Mouse (Mus musculus) limb, embryonic 13.5 days (tissue): ENCODE data around the gene Stox2. TPM values are rescaled to one million over a fixed set of nuclear protein-coding genes. Genes with fewer than 3 reads are reported as not detected.
A peak's percentile ranks its signal among the peaks of the same experiment; 100 is the strongest.

Source experiments
- ATAC-seq: fragments of 200-750 bp; cut with Nextera tagmentation; 2 replicates; pipeline ENCODE4 v1.8.0; 2017; ENCODE audit warnings: low read depth, moderate number of reproducible peaks, moderate TSS enrichment; ENCODE audit not compliant: low FRiP score
- H3K27ac ChIP-seq: fragments of 300-500 bp; sonication (generic); 2 replicates; pipeline ENCODE4 v1.5.1; 2015; ENCODE audit warnings: inconsistent platforms, mild to moderate bottlenecking, moderate library complexity
- H3K27me3 ChIP-seq: fragments of 300-500 bp; sonication (generic); 2 replicates; pipeline ENCODE4 v1.6.1; 2015; ENCODE audit warnings: mild to moderate bottlenecking, inconsistent platforms
- H3K36me3 ChIP-seq: fragments of 300-500 bp; sonication (generic); 2 replicates; pipeline ENCODE4 v1.6.1; 2015; ENCODE audit warnings: inconsistent platforms, mild to moderate bottlenecking, moderate library complexity
- H3K4me1 ChIP-seq: fragments of 300-500 bp; sonication (generic); 2 replicates; pipeline ENCODE4 v1.6.1; 2015; ENCODE audit warnings: inconsistent platforms
- H3K4me2 ChIP-seq: fragments of 300-500 bp; sonication (generic); replicated peaks from 2 replicates; pipeline ENCODE4 v1.6.1; 2015; ENCODE audit warnings: inconsistent platforms, mild to moderate bottlenecking, moderate library complexity
- H3K4me3 ChIP-seq: fragments of 300-500 bp; sonication (generic); 2 replicates; pipeline ENCODE4 v1.5.1; 2015; ENCODE audit warnings: moderate library complexity, mild to moderate bottlenecking, inconsistent platforms
- H3K9ac ChIP-seq: fragments of 300-500 bp; sonication (generic); 2 replicates; pipeline ENCODE4 v1.6.1; 2015; ENCODE audit warnings: mild to moderate bottlenecking, inconsistent platforms
- H3K9me3 ChIP-seq: fragments of 300-500 bp; sonication (generic); 2 replicates; pipeline ENCODE4 v1.6.1; 2016; ENCODE audit warnings: inconsistent platforms
- WGBS: fragments of 180-500 bp; shearing (Covaris S2); methylation state at CpG from one replicate; pipeline ENCODE4 v1.1.7; 2015; 5-methylcytosine and 5-hydroxymethylcytosine counted together
- polyA plus RNA-seq: library from polyadenylated mRNA; unstranded; fragments of >200 nt; fragmentation: Nextera tagmentation; extraction: Ambion mirVana; gene quantifications from 2 replicates; pipeline ENCODE4 v1.2.1, GENCODE M21; 2015

Stox2 gene
- polyA plus RNA-seq, 1 experiment from 2014 or later = 21.4 TPM

DNA sequence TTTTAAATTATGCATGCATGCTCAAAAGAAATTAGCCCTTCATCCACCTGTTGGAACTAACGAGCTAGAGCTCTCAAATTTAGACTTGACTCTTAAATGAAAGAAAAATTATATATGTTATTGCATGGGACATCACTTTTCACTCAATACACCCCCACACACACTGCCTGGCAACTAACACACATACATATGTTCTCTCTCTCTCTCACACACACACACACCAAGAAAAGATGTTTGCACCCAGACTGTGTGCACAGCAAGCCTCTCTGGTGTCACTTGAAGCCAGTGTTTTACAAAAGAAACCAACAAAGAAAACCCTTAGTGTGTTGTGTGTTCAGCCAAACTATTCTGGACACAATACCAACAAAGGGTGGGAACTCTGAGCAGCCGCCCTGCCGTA, 75.1 kb downstream of the Stox2 start:
- no peaks in the 10 kb centered on the region for H3K36me3 ChIP-seq
- WGBS = 80% methylated on average over 3 of the region's 3 CpGs
- H3K9me3 ChIP-seq = 0 out of 2 replicates have a peak, but pooled peaks cover 4% of the 10 kb centered on the region
- 0 out of 2 replicates have a peak, but pooled peaks have one; percentile 18 for ATAC-seq
- peaks cover 32% of the 10 kb centered on the region for H3K4me1 ChIP-seq
- H3K27ac ChIP-seq = 0 out of 2 replicates have a peak overlapping the region, but pooled peaks have one; percentile 28
- no peak overlapping the region; the same call in 1 of the 2 replicates for H3K4me2 ChIP-seq
- H3K4me3 ChIP-seq = no peak overlapping the region
- H3K9ac ChIP-seq = no peak overlapping the region
- H3K27me3 ChIP-seq = no peaks in the 10 kb centered on the region

DNA sequence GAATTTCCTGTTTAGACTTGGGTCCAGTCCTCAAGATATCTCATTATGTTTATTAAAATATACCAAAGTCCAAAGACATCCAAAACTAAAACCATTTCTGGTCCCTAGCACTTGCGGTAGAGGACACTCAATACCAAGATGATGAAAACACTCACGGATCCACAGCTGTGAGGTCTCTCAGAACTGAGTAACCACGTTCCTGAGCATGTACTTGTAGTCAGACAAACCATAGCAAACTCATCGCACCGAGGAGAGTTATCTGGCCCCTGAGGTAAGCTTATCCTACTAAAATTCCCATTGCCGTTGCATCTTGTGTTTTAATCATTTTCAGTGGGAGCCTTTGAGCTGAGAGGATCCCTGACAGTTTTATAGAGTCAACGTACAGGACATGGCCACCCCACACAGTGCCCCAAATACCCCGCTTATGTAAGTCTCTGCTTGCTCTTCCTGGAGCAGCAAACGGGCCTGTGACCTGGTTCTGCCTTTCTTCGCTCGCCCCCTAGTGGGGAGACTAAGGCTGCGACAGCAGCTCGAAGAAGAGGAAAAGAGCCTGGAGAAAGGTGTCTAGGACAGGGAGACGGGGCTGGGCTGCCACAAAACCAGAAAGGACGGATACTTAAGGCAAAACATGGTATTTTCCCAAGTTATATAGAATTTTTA, 75.6 kb downstream of the Stox2 start:
- Histone ChIP-seq H3K4me2 (no peak overlapping the region), H3K9me3 (0 out of 2 replicates have a peak, but pooled peaks cover 4% of the 10 kb centered on the region), H3K27me3 (no peaks in the 10 kb centered on the region), H3K4me3 (no peak overlapping the region), H3K4me1 (peaks cover 32% of the 10 kb centered on the region), H3K9ac (no peak overlapping the region), H3K27ac (no peak overlapping the region), H3K36me3 (no peaks in the 10 kb centered on the region)
- peak; percentile 80 for ATAC-seq
- 21% methylated on average over 15 of the region's 15 CpGs for WGBS

DNA sequence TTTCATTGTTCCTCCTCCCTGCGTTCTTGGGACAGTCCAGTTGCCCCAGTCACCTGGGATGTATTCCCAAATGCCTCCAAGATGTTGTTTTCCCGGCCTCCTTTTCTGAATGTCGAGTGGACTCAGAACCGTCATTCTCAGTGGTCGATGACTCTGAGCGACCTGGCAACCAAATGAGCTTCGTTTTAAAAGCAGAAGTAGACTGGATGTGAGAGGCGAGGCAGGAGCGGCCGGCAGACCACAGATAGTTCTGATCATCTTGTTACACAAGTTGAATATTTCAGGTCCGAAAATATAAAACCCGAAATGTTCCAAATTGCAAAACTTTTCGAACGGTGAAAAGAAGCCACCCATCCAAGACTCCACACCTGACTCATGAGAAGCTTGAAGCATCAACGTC, 76.2 kb downstream of the Stox2 start:
- H3K4me2 ChIP-seq = peak overlapping the region; percentile 31; the same call in 1 of the 2 replicates
- no peak overlapping the region for H3K27ac ChIP-seq
- H3K9ac ChIP-seq = no peak overlapping the region
- no peak overlapping the region for H3K4me3 ChIP-seq
- no peaks in the 10 kb centered on the region for H3K36me3 ChIP-seq
- H3K4me1 ChIP-seq = peaks cover 32% of the 10 kb centered on the region
- 80% methylated on average over 15 of the region's 15 CpGs for WGBS
- 0 out of 2 replicates have a peak, but pooled peaks cover 4% of the 10 kb centered on the region for H3K9me3 ChIP-seq
- H3K27me3 ChIP-seq = no peaks in the 10 kb centered on the region
- no peak for ATAC-seq

DNA sequence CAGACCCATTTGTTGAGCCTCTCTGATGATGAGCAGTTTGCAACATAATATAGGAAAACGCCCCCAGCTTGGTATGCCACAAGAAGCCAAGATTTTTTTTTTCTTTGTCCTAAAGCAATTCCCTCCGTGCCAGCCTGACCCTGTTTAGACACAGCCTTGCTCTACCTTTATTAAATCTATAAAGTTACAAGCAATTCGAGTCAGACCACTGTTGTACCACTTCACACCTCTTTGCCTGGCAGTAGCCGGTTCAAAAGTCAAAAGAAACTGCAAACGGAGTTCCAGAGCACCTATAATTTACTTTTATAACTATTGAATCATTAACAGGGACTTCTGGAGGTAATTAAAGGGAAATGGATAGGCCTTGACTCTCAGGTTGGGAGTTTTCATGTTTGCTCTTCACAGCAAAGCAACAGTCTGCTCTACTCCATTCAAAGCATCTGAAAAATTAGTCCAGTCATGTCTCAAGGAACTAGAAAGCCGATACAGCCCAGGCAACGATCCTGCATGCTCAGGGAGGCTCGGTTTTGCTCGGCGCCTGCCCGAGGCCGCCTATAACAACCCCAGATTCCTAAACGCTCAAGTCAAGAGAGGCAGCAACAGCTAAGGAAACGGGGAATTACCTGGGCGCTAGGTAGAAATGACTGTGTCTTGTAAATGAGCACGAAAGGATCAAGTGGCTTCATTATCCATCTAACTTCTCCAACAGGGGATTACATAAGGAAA, 77.0 kb downstream of the Stox2 start:
- H3K4me1 ChIP-seq = peaks cover 32% of the 10 kb centered on the region
- WGBS = 18% methylated on average over 16 of the region's 16 CpGs
- H3K27ac ChIP-seq = no peak overlapping the region; the same call in 1 of the 2 replicates
- no peaks in the 10 kb centered on the region for H3K27me3 ChIP-seq
- no peaks in the 10 kb centered on the region for H3K36me3 ChIP-seq
- ATAC-seq = no peak
- no peak overlapping the region for H3K9ac ChIP-seq
- H3K4me2 ChIP-seq = peak overlapping the region; percentile 31
- H3K4me3 ChIP-seq = no peak overlapping the region
- H3K9me3 ChIP-seq = 0 out of 2 replicates have a peak, but pooled peaks cover under 1% of the 10 kb centered on the region

DNA sequence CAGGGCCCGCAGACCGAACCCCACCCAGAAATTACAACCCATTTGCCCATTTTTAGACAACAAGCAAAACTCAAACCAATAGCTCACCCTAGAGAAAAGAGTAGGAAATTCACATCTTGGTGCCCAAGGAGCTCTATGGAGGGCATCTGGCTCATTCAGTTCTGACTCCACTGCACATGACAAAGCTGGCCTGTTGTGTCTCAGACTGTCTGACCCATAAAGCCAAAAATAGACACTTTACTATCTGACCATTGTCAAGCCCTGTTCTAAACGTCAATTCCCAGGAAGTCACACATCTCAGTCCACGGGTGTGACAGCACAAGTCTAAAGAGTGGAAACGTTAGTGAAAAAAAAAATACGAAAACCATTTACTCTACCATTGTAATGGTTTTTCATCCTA, 79.1 kb downstream of the Stox2 start:
- Histone ChIP-seq H3K4me2 (no peak overlapping the region), H3K4me3 (no peak overlapping the region), H3K27ac (no peak overlapping the region), H3K4me1 (peaks cover 32% of the 10 kb centered on the region), H3K27me3 (0 out of 2 replicates have a peak, but pooled peaks cover 3% of the 10 kb centered on the region), H3K9ac (no peak overlapping the region), H3K9me3 (no peaks in the 10 kb centered on the region), H3K36me3 (no peaks in the 10 kb centered on the region)
- ATAC-seq = no peak
- WGBS = 77% methylated on average over 6 of the region's 6 CpGs

DNA sequence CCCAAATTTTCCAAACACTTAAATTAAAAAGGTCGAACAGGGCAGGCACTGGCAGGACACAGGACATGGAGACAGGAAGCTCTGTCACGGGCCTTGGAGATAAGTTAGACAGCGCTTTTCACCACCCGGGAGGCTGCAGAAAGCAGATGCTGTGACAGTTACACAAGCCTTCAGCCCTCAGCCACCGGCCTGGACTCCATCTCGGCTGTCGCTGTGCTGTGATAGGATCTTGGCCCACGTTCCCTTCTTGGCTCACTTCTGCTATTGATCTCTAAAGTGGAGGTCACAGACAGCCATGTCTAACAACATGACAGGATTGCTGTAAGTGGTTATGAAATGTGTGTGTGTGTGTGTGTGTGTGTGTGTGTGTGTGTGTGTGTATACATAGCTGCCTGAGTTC, 82.9 kb downstream of the Stox2 start:
- no peak for ATAC-seq
- H3K27me3 ChIP-seq = 0 out of 2 replicates have a peak, but pooled peaks cover 3% of the 10 kb centered on the region

DNA sequence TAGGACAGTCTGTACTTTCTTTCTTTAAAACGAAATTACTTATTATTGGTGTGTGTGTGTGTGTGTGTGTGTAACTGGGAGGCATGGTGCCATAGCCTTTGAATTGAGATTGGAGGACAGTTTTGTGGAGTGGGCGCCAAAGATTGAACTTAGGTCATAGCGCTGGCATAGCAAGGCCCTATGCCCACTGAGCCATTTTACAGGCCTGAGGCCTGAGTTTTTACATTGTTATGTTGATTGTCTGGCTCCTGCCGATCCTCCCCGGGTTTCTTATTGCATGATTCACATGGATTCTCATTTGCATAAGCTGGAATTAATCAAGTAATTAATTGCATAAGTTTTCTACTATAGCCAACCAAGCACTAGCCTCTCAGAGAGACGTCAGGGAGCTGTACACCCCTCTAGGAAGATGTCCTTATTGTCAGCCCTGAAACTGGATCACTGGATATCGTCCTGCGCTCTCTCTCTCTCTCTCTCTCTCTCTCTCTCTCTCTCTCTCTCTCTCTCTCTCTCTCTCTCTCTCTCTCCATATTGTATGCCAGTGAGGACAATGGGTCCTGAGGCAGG, 90.7 kb downstream of the Stox2 start:
- H3K36me3 ChIP-seq = no peaks in the 10 kb centered on the region
- H3K4me1 ChIP-seq = peaks cover 53% of the 10 kb centered on the region
- 0 out of 2 replicates have a peak, but pooled peaks cover 3% of the 10 kb centered on the region for H3K27me3 ChIP-seq
- no peak for ATAC-seq
- no peak overlapping the region for H3K9ac ChIP-seq
- H3K9me3 ChIP-seq = no peaks in the 10 kb centered on the region
- 86% methylated on average over 8 of the region's 8 CpGs for WGBS
- no peak overlapping the region for H3K27ac ChIP-seq
- H3K4me2 ChIP-seq = no peak overlapping the region
- H3K4me3 ChIP-seq = no peak overlapping the region

More for the DNA sequence above, 82.9 kb downstream of the Stox2 start:
- no peaks in the 10 kb centered on the region for H3K36me3 ChIP-seq
- H3K9ac ChIP-seq = no peak overlapping the region
- no peak overlapping the region for H3K4me3 ChIP-seq
- H3K4me2 ChIP-seq = no peak overlapping the region
- 34% methylated on average over 8 of the region's 8 CpGs for WGBS
- H3K9me3 ChIP-seq = no peaks in the 10 kb centered on the region
- no peaks in the 10 kb centered on the region for H3K4me1 ChIP-seq
- no peak overlapping the region for H3K27ac ChIP-seq

DNA sequence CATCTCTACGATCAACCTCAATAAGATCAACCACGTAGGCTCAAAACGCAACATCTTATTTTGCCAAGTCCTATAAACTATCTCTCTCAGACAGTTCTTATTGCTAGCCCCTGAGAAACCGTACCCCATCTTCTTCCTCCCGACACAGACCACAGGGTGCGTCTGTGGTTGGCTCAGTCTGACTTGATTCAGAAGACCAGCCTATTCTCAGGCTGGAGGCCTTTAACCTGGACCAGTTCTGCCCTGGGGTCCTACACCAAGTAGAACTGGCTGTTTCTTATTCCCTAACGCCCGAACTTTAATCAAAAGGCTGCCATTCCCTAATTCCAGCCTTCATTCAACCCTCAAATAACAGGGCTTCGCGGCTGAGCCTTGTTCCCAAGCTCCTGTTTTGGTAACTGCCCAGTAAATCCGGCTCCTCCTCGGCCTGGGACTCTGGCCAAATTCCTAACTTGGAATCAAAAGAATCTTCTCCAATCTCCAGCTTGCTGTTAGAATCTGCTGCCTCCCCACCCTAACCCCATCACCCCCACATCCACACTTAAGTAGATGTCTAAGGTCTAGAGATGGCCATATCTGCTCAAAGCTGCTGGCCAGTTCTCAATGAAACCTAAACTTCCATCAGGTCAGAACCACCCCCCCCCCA, 91.5 kb downstream of the Stox2 start:
- H3K9me3 ChIP-seq = no peaks in the 10 kb centered on the region
- H3K27ac ChIP-seq = no peak overlapping the region
- no peaks in the 10 kb centered on the region for H3K36me3 ChIP-seq
- H3K4me2 ChIP-seq = no peak overlapping the region
- 56% methylated on average over 12 of the region's 12 CpGs for WGBS
- H3K9ac ChIP-seq = no peak overlapping the region
- no peak for ATAC-seq
- H3K4me3 ChIP-seq = no peak overlapping the region
- H3K4me1 ChIP-seq = peaks cover 60% of the 10 kb centered on the region
- H3K27me3 ChIP-seq = 0 out of 2 replicates have a peak, but pooled peaks cover 3% of the 10 kb centered on the region

DNA sequence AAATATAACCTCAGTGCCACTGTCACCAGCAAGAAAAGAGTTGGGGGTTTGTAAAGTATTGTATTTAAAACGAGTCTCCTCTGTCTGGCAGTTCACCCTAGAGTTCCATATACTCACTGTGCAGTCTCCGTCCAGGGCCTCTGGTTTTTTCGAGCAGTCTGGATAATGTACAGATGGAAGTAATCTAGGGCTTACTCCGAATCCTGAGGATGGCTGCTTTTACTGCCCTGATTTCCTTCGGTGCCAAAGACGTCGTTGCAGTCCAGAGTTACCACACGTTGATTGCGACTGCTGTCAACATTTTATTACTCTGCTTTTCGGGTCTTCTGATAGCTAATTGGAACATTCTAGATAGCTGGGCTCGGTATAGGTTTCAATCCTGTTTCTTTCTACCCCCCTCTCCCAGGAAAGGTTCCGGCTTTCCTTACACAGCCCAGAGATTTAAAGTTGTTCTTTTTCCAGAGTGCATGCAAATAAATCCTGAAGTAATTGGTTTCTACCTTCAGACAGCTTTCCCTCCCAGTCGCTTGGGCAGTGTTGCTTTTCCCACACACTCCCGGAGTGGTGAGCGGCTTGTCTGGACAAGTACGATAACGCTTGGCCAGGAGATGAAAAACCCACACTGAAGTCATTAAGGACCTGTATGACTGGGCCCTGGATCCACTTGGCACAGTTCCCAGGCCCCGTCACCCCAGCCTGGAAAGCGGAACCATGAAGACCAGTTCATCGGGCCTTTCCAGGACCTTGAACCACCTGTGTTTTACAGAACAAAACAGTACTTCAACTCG, 94.1 kb downstream of the Stox2 start:
- Histone ChIP-seq H3K4me3 (peak overlapping the region; percentile 18), H3K9me3 (no peaks in the 10 kb centered on the region), H3K27me3 (0 out of 2 replicates have a peak, but pooled peaks cover 3% of the 10 kb centered on the region), H3K4me1 (peaks cover 79% of the 10 kb centered on the region), H3K4me2 (peak overlapping the region; percentile 56), H3K27ac (peak overlapping the region; percentile 80), H3K36me3 (no peaks in the 10 kb centered on the region), H3K9ac (0 out of 2 replicates have a peak overlapping the region, but pooled peaks have one; percentile 43)
- peak; percentile 77 for ATAC-seq
- WGBS = 4% methylated on average over 21 of the region's 21 CpGs

DNA sequence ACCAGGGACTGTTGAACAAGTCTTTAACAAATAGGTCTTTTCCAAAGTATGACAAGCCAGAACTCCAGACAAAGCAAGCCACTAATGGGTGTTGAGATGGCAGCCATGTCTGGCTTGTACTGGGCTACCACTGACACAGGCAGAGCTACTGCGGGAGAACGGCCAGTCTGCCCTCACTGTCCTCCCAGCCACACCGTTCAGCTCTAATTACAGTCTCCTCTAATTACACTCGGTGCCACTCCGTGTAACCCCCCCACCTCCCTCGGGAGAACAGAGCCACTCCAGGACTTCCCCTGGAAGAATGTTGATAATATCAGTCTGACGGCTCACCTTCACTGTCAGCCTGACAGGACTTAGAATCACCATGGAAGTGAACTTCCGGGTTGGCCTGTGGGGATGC, 97.1 kb downstream of the Stox2 start:
- 18% methylated on average over 8 of the region's 8 CpGs for WGBS
- H3K27ac ChIP-seq = no peak overlapping the region
- H3K4me3 ChIP-seq = no peak overlapping the region
- 0 out of 2 replicates have a peak, but pooled peaks cover 5% of the 10 kb centered on the region for H3K27me3 ChIP-seq
- peaks cover 76% of the 10 kb centered on the region for H3K4me1 ChIP-seq
- no peaks in the 10 kb centered on the region for H3K36me3 ChIP-seq
- H3K9ac ChIP-seq = no peak overlapping the region
- no peaks in the 10 kb centered on the region for H3K9me3 ChIP-seq
- no peak for ATAC-seq
- no peak overlapping the region for H3K4me2 ChIP-seq

DNA sequence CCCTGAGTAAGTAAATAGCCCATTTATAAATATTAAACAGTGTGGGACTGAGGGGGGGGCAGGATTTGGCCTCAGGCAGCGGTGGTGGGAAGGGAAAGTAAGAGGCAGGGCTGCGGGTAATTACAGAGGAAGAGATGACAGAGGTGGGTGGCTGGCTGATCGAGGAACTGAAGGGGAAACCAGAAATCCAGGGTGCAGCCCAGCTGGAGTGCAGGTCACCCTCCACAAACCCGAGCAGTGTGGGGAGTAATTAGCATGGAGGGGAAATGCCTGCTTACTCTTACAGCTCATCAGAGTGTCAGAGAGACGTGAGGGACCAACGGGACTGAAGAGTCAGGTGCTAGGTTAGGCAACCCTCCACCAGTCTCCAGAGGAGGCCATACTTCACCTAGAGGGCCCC, 98.4 kb downstream of the Stox2 start:
- no peak overlapping the region for H3K9ac ChIP-seq
- no peaks in the 10 kb centered on the region for H3K36me3 ChIP-seq
- no peak overlapping the region for H3K4me3 ChIP-seq
- H3K4me1 ChIP-seq = peaks cover 67% of the 10 kb centered on the region
- 18% methylated on average over 6 of the region's 6 CpGs for WGBS
- no peak overlapping the region for H3K4me2 ChIP-seq
- no peaks in the 10 kb centered on the region for H3K9me3 ChIP-seq
- H3K27me3 ChIP-seq = 0 out of 2 replicates have a peak, but pooled peaks cover 2% of the 10 kb centered on the region
- ATAC-seq = no peak
- H3K27ac ChIP-seq = no peak overlapping the region
